Mouse (Mus musculus) stomach, postnatal 0 days (tissue): ENCODE measurements around the gene Enpp7.

ENCODE experiments used
- CTCF ChIP-seq: IDR thresholded peaks from 2 replicates; pipeline ENCODE4 v1.5.1; 2016; ENCODE audit warnings: antibody characterized with exemption, low read depth, mild to moderate bottlenecking, moderate library complexity
- EP300 ChIP-seq: optimal IDR thresholded peaks from 2 replicates; pipeline ENCODE3; 2016; ENCODE audit warnings: antibody characterized with exemption

GRCm38 (mm10) chr11:118945868-118946267 lies 42.1 kb upstream of the Enpp7 start:
- TF ChIP-seq CTCF (no peak), EP300 (no peak)
